Mouse (Mus musculus) intestine, embryonic 15.5 days (tissue): ENCODE results near the gene Cdkn1a. TPM values are rescaled to one million over a fixed set of nuclear protein-coding genes. Genes with fewer than 3 reads are reported as not detected.
"Not testable (repeated sequence)": the region's sequence is repeated elsewhere in the genome, so short reads cannot be mapped to it uniquely, and the experiment has no call there.

Experiments used
- ATAC-seq: fragments of 200-750 bp; cut with Nextera tagmentation; 2 replicates; pipeline ENCODE4 v1.8.0; 2017; ENCODE audit warnings: moderate TSS enrichment, moderate library complexity
- H3K27ac ChIP-seq: fragments of 300-500 bp; sonication (generic); 2 replicates; pipeline ENCODE4 v1.5.1; 2015; ENCODE audit warnings: mild to moderate bottlenecking, inconsistent platforms
- H3K27me3 ChIP-seq: fragments of 300-500 bp; sonication (generic); replicated peaks from 2 replicates; pipeline ENCODE4 v1.6.1; 2015; ENCODE audit warnings: inconsistent platforms
- H3K36me3 ChIP-seq: fragments of 300-500 bp; sonication (generic); 2 replicates; pipeline ENCODE4 v1.6.1; 2015; ENCODE audit warnings: inconsistent platforms
- H3K4me1 ChIP-seq: fragments of 300-500 bp; sonication (generic); replicated peaks from 2 replicates; pipeline ENCODE4 v1.6.1; 2015; ENCODE audit warnings: inconsistent platforms
- H3K4me2 ChIP-seq: fragments of 300-500 bp; sonication (generic); replicated peaks from 2 replicates; pipeline ENCODE4 v1.6.1; 2015; ENCODE audit warnings: mild to moderate bottlenecking, inconsistent platforms
- H3K4me3 ChIP-seq: fragments of 300-500 bp; sonication (generic); replicated peaks from 2 replicates; pipeline ENCODE4 v1.5.1; 2015; ENCODE audit warnings: inconsistent platforms
- H3K9ac ChIP-seq: fragments of 300-500 bp; sonication (generic); 2 replicates; pipeline ENCODE4 v1.6.1; 2015; ENCODE audit warnings: inconsistent platforms
- H3K9me3 ChIP-seq: fragments of 300-500 bp; sonication (generic); 2 replicates; pipeline ENCODE4 v1.6.1; 2016; ENCODE audit warnings: inconsistent platforms
- WGBS: fragments of 180-500 bp; shearing (Covaris S2); methylation state at CpG from one replicate; pipeline ENCODE4 v1.1.7; 2015; 5-methylcytosine and 5-hydroxymethylcytosine counted together
- polyA plus RNA-seq: library from polyadenylated mRNA; unstranded; fragments of >200 nt; fragmentation: Nextera tagmentation; extraction: Ambion mirVana; gene quantifications from 2 replicates; pipeline ENCODE4 v1.2.1, GENCODE M21; 2015

The Cdkn1a gene
- polyA plus RNA-seq, 1 experiment from 2014 or later: 92.2 TPM

- peaks cover 30% of the 10 kb centered on the region for H3K4me1 ChIP-seq
- no peaks in the 10 kb centered on the region for H3K36me3 ChIP-seq
- H3K27me3 ChIP-seq: no peaks in the 10 kb centered on the region
- H3K9me3 ChIP-seq: no peaks in the 10 kb centered on the region
- 52% methylated on average over 5 of the region's 5 CpGs for WGBS
- H3K4me2 ChIP-seq: no peak overlapping the region
- no peak for ATAC-seq
- H3K4me3 ChIP-seq: no peak overlapping the region
- H3K27ac ChIP-seq: no peak overlapping the region
- no peak overlapping the region for H3K9ac ChIP-seq
These were observed 1.7 kb downstream of the Cdkn1a start for GRCm38 (mm10) chr17:29092497-29092896.

GRCm38 (mm10) chr17:29093110-29093952 lies 2.6 kb downstream of the Cdkn1a start:
- no peaks in the 10 kb centered on the region for H3K27me3 ChIP-seq
- H3K36me3 ChIP-seq: no peaks in the 10 kb centered on the region
- peak overlapping the region; percentile 60 for H3K9ac ChIP-seq
- peak overlapping the region; percentile 85 for H3K4me2 ChIP-seq
- 5% methylated on average over 36 of the region's 36 CpGs for WGBS
- peaks cover 30% of the 10 kb centered on the region for H3K4me1 ChIP-seq
- peak overlapping the region; percentile 54 for H3K4me3 ChIP-seq
- ATAC-seq: peak; percentile 87
- H3K27ac ChIP-seq: peak overlapping the region; percentile 56; the same call in 1 of the 2 replicates
- H3K9me3 ChIP-seq: no peaks in the 10 kb centered on the region

- Histone ChIP-seq H3K36me3 (no peaks in the 10 kb centered on the region), H3K4me2 (peak overlapping the region; percentile 85), H3K27me3 (no peaks in the 10 kb centered on the region), H3K4me1 (peaks cover 30% of the 10 kb centered on the region), H3K27ac (peak overlapping the region; percentile 56), H3K4me3 (peak overlapping the region; percentile 54), H3K9me3 (no peaks in the 10 kb centered on the region), H3K9ac (peak overlapping the region; percentile 60)
- under 1% methylated on average over 24 of the region's 24 CpGs for WGBS
- peak; percentile 7; the same call in 1 of the 2 replicates for ATAC-seq
These were observed 3.2 kb downstream of the Cdkn1a start for GRCm38 (mm10) chr17:29093961-29094309.

GRCm38 (mm10) chr17:29094310-29095181 lies 3.8 kb downstream of the Cdkn1a start:
- H3K27ac ChIP-seq: peak overlapping the region; percentile 56
- H3K36me3 ChIP-seq: 0 out of 2 replicates have a peak, but pooled peaks cover under 1% of the 10 kb centered on the region
- no peaks in the 10 kb centered on the region for H3K9me3 ChIP-seq
- peaks cover 30% of the 10 kb centered on the region for H3K4me1 ChIP-seq
- under 1% methylated on average over 71 of the region's 71 CpGs for WGBS
- peak overlapping the region; percentile 54 for H3K4me3 ChIP-seq
- H3K9ac ChIP-seq: peak overlapping the region; percentile 60
- peak; percentile 52 for ATAC-seq
- H3K4me2 ChIP-seq: peak overlapping the region; percentile 85
- H3K27me3 ChIP-seq: no peaks in the 10 kb centered on the region

GRCm38 (mm10) chr17:29095201-29095733 lies 4.5 kb downstream of the Cdkn1a start:
- WGBS: under 1% methylated on average over 44 of the region's 44 CpGs
- Histone ChIP-seq H3K36me3 (0 out of 2 replicates have a peak, but pooled peaks cover 8% of the 10 kb centered on the region), H3K4me3 (peak overlapping the region; percentile 54), H3K4me2 (peak overlapping the region; percentile 85), H3K9ac (peak overlapping the region; percentile 60), H3K27ac (peak overlapping the region; percentile 56), H3K27me3 (no peaks in the 10 kb centered on the region), H3K4me1 (peaks cover 30% of the 10 kb centered on the region), H3K9me3 (no peaks in the 10 kb centered on the region)
- ATAC-seq: peak; percentile 83

GRCm38 (mm10) chr17:29096245-29096644 lies 5.5 kb downstream of the Cdkn1a start:
- Histone ChIP-seq H3K36me3 (0 out of 2 replicates have a peak, but pooled peaks cover 9% of the 10 kb centered on the region), H3K4me3 (0 out of 2 replicates have a peak overlapping the region, but pooled peaks have one; percentile 54), H3K27me3 (no peaks in the 10 kb centered on the region), H3K4me2 (peak overlapping the region; percentile 85), H3K9ac (no peak overlapping the region), H3K4me1 (peaks cover 25% of the 10 kb centered on the region), H3K27ac (peak overlapping the region; percentile 61; the same call in 1 of the 2 replicates), H3K9me3 (no peaks in the 10 kb centered on the region)
- 79% methylated on average over 6 of the region's 6 CpGs for WGBS
- ATAC-seq: no peak

GRCm38 (mm10) chr17:29096851-29097561 lies 6.2 kb downstream of the Cdkn1a start:
- no peak overlapping the region for H3K9ac ChIP-seq
- H3K27me3 ChIP-seq: no peaks in the 10 kb centered on the region
- ATAC-seq: peak; percentile 19; the same call in 1 of the 2 replicates
- H3K36me3 ChIP-seq: 0 out of 2 replicates have a peak, but pooled peaks cover 9% of the 10 kb centered on the region
- no peaks in the 10 kb centered on the region for H3K9me3 ChIP-seq
- WGBS: 61% methylated on average over 6 of the region's 7 CpGs
- H3K27ac ChIP-seq: peak overlapping the region; percentile 61
- H3K4me3 ChIP-seq: no peak overlapping the region
- H3K4me2 ChIP-seq: peak overlapping the region; percentile 85
- peaks cover 22% of the 10 kb centered on the region for H3K4me1 ChIP-seq

- H3K9ac ChIP-seq: no peak overlapping the region
- no peaks in the 10 kb centered on the region for H3K9me3 ChIP-seq
- H3K4me1 ChIP-seq: peaks cover 18% of the 10 kb centered on the region
- no peak for ATAC-seq
- H3K27ac ChIP-seq: no peak overlapping the region
- H3K4me3 ChIP-seq: no peak overlapping the region
- H3K4me2 ChIP-seq: no peak overlapping the region
- no peaks in the 10 kb centered on the region for H3K27me3 ChIP-seq
- WGBS: 96% methylated on average over 24 of the region's 24 CpGs
- 0 out of 2 replicates have a peak, but pooled peaks cover 9% of the 10 kb centered on the region for H3K36me3 ChIP-seq
These were observed 7.5 kb downstream of the Cdkn1a start for GRCm38 (mm10) chr17:29098291-29098690.

GRCm38 (mm10) chr17:29099076-29099475 lies 8.3 kb downstream of the Cdkn1a start:
- no peak overlapping the region for H3K4me3 ChIP-seq
- H3K4me1 ChIP-seq: peaks cover 11% of the 10 kb centered on the region
- WGBS: 83% methylated on average over 8 of the region's 8 CpGs
- H3K4me2 ChIP-seq: no peak overlapping the region
- 0 out of 2 replicates have a peak, but pooled peaks cover 9% of the 10 kb centered on the region for H3K36me3 ChIP-seq
- ATAC-seq: no peak
- no peak overlapping the region for H3K9ac ChIP-seq
- no peak overlapping the region for H3K27ac ChIP-seq
- H3K27me3 ChIP-seq: no peaks in the 10 kb centered on the region
- no peaks in the 10 kb centered on the region for H3K9me3 ChIP-seq

GRCm38 (mm10) chr17:29100627-29101026 lies 9.9 kb downstream of the Cdkn1a start:
- ATAC-seq: no peak
- H3K9ac ChIP-seq: no peak overlapping the region
- 0 out of 2 replicates have a peak, but pooled peaks cover 2% of the 10 kb centered on the region for H3K4me1 ChIP-seq
- H3K36me3 ChIP-seq: 0 out of 2 replicates have a peak, but pooled peaks cover 9% of the 10 kb centered on the region
- 88% methylated on average over 7 of the region's 7 CpGs for WGBS
- H3K27ac ChIP-seq: no peak overlapping the region
- no peak overlapping the region for H3K4me3 ChIP-seq
- no peaks in the 10 kb centered on the region for H3K9me3 ChIP-seq
- no peaks in the 10 kb centered on the region for H3K27me3 ChIP-seq
- no peak overlapping the region for H3K4me2 ChIP-seq

GRCm38 (mm10) chr17:29110356-29110755 lies 19.6 kb downstream of the Cdkn1a start:
- H3K4me3 ChIP-seq, ATAC-seq, H3K27me3 ChIP-seq, H3K27ac ChIP-seq, H3K9ac ChIP-seq, H3K4me1 ChIP-seq, H3K4me2 ChIP-seq, H3K36me3 ChIP-seq, H3K9me3 ChIP-seq: not testable (repeated sequence)
- WGBS: 85% methylated on average over 6 of the region's 6 CpGs
